ENCODE assay signal across 24 mouse cellular contexts in genomic region chr11:63684228-63684980, GRCm38 (mm10).
DNase-seq lines count a peak whose midpoint lies in the region; ATAC-seq and TF ChIP-seq lines count a peak whose summit lies in the region.
"Had no signal": no experiment of that assay in that cellular context is flagged by ENCODE, and none has a peak within 500 bp of the region (broad histone marks: within the 10 kb centered on the region; RNA-seq: fewer than 3 reads in every experiment).

No protein-coding gene starts in this region.

- H3K9ac ChIP-seq in midbrain, embryonic 15.5 days, result no peak overlapping the region
- H3K9ac ChIP-seq: heart, embryonic 13.5 days; hindbrain, embryonic 14.5 days had no signal

- 51% methylated on average over 11 of the region's 11 CpGs for WGBS in heart, embryonic 10.5 days
- 76% methylated on average over 11 of the region's 11 CpGs for WGBS in midbrain, embryonic 10.5 days
- 71% methylated on average over 11 of the region's 11 CpGs for WGBS in midbrain, embryonic 15.5 days

- ATAC-seq in midbrain, embryonic 15.5 days (replicated peaks), result no peak
- ATAC-seq: forebrain, embryonic 14.5 days; hindbrain, postnatal 0 days; inflammation-experienced regulatory T-cells, adult 6 months had no signal

- H3K79me2 ChIP-seq in myocyte (ENCODE audit: control insufficient read depth, insufficient read depth), result no peaks in the 10 kb centered on the region

- H3K27me3 ChIP-seq in heart, embryonic 10.5 days (ENCODE audit: insufficient read depth, poor library complexity, severe bottlenecking), result no peaks in the 10 kb centered on the region
- peaks cover 15% of the 10 kb centered on the region; the same call in 1 of the 2 replicates for H3K27me3 ChIP-seq in midbrain, embryonic 10.5 days (ENCODE audit: low read depth, poor library complexity, severe bottlenecking)
- H3K27me3 ChIP-seq in midbrain, embryonic 15.5 days (replicated peaks), result no peaks in the 10 kb centered on the region
- no peaks in the 10 kb centered on the region for H3K27me3 ChIP-seq in myocyte (ENCODE audit: control insufficient read depth, insufficient read depth, insufficient read length)

- DNase-seq in cerebellum, postnatal 14 days, result peak; percentile 29 to 54
- no peak for DNase-seq in cerebellum, adult 9-11 months
- peak; percentile 71 for DNase-seq in heart, embryonic 10.5 days (ENCODE audit: low spot score)
- no peak for DNase-seq in heart, adult 9 months (ENCODE audit: low spot score in 2 of 2)
- DNase-seq in midbrain, embryonic 10.5 days (ENCODE audit: low spot score), result peak; percentile 9
- no peak for DNase-seq in kidney, postnatal 14 days
- DNase-seq: adrenal gland, adult 2 months; adrenal gland, postnatal 14 days; B cell, adult 2 months; cerebellum, adult 11-12 months; cerebellum, adult 8-10 months; cerebellum, postnatal 36 days; gastrocnemius, postnatal 25 days; heart, postnatal 14 days; heart, postnatal 4 days; kidney, adult 11 months had no signal

- H3K4me1 ChIP-seq in heart, embryonic 10.5 days, result peaks cover 3% of the 10 kb centered on the region; the same call in 1 of the 2 replicates
- H3K4me1 ChIP-seq in midbrain, embryonic 10.5 days, result peaks cover 13% of the 10 kb centered on the region
- H3K4me1 ChIP-seq in midbrain, embryonic 15.5 days, result no peaks in the 10 kb centered on the region

- no peak overlapping the region for H3K4me2 ChIP-seq in midbrain, embryonic 15.5 days
- H3K4me2 ChIP-seq in myocyte (ENCODE audit: low read depth), result no peak overlapping the region
- H3K4me2 ChIP-seq: heart, embryonic 13.5 days; hindbrain, embryonic 14.5 days had no signal

- H3K9me3 ChIP-seq in heart, embryonic 10.5 days, result no peaks in the 10 kb centered on the region
- no peaks in the 10 kb centered on the region for H3K9me3 ChIP-seq in midbrain, embryonic 10.5 days (replicated peaks)
- H3K9me3 ChIP-seq in midbrain, embryonic 15.5 days, result no peaks in the 10 kb centered on the region
- H3K9me3 ChIP-seq: forebrain, embryonic 10.5 days; heart, embryonic 13.5 days had no signal

- H3K27ac ChIP-seq in heart, embryonic 10.5 days, result no peak overlapping the region
- H3K27ac ChIP-seq in midbrain, embryonic 10.5 days (replicated peaks), result no peak overlapping the region
- no peak overlapping the region for H3K27ac ChIP-seq in midbrain, embryonic 15.5 days
- H3K27ac ChIP-seq: forebrain, embryonic 10.5 days; heart, embryonic 13.5 days; hindbrain, embryonic 14.5 days; hindbrain, postnatal 0 days had no signal

- H3K36me3 ChIP-seq in heart, embryonic 10.5 days, result no peaks in the 10 kb centered on the region
- H3K36me3 ChIP-seq in midbrain, embryonic 10.5 days, result no peaks in the 10 kb centered on the region
- H3K36me3 ChIP-seq in midbrain, embryonic 15.5 days (replicated peaks), result no peaks in the 10 kb centered on the region
- H3K36me3 ChIP-seq in myocyte (ENCODE audit: control insufficient read depth, insufficient read depth), result no peaks in the 10 kb centered on the region
- H3K36me3 ChIP-seq: forebrain, embryonic 10.5 days; heart, embryonic 13.5 days had no signal

- no peak overlapping the region for H3K4me3 ChIP-seq in heart, embryonic 10.5 days
- H3K4me3 ChIP-seq in midbrain, embryonic 10.5 days, result no peak overlapping the region
- H3K4me3 ChIP-seq in midbrain, embryonic 15.5 days, result no peak overlapping the region
- no peak overlapping the region for H3K4me3 ChIP-seq in myocyte
- H3K4me3 ChIP-seq: forebrain, embryonic 10.5 days; heart, embryonic 13.5 days had no signal

- no peak overlapping the region for H3ac ChIP-seq in myocyte (ENCODE audit: control insufficient read depth, insufficient read length)

- no peak for TF ChIP-seq POLR2A in myocyte (IDR thresholded peaks at IDR 0.05; ENCODE audit: insufficient read length, low read depth)

TF ChIP-seq in myocyte, 11 proteins besides CTCF, POLR2A, EP300 and RAD21:
- TF ChIP-seq REST (IDR thresholded peaks at IDR 0.05; ENCODE audit: insufficient read depth, insufficient read length) (no peak), SRF (IDR thresholded peaks at IDR 0.05; ENCODE audit: control insufficient read depth, insufficient read length, low read depth) (no peak), USF1 (IDR thresholded peaks at IDR 0.05; ENCODE audit: low read depth) (peak; percentile 45)

Comparison
In these comparisons a context has a peak if more than half of its experiments do, and no peak if none do; other contexts are left out.
1. DNase-seq: peak in cerebellum, postnatal 14 days (2 of 2), heart, embryonic 10.5 days (single experiment) and midbrain, embryonic 10.5 days (single experiment); none in cerebellum, adult 9-11 months (single experiment), heart, adult 9 months (0 of 2) and kidney, postnatal 14 days (single experiment).